Mouse (Mus musculus): Measurements from ENCODE around the gene Cep78. TPM values are rescaled to one million over a fixed set of nuclear protein-coding genes. Genes with fewer than 3 reads are reported as not detected.
A peak's percentile ranks its signal among the peaks of the same experiment; 100 is the strongest.

Gene Cep78
- polyA plus RNA-seq, 1 experiment from 2014 or later: 33.0 TPM

DNA sequence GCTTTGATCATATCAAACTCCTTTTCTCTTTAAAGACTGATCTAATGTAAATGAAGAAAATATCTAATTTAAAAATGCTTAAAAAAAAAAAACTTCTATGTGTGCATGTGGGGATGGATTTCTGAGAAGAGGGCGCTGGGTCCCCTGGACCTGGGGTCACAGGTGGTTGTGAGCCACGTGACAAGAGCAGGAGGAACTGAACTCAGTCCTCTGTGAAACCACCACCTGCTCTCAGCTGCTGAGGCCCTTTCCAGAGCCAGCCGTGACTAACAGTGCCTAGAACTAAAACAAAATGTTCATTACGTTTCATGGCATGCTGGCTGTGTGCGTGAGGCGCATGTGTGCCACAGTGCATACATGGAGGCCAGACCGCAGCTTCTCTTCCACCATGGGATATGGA, 20.3 kb downstream of the Cep78 start:
- 92% methylated on average over 7 of the region's 7 CpGs for WGBS
- no peak overlapping the region for H3K27ac ChIP-seq
- no peak for ATAC-seq (ENCODE audit: insufficient number of reproducible peaks, insufficient read depth, low FRiP score, low TSS enrichment, low read depth)

DNA sequence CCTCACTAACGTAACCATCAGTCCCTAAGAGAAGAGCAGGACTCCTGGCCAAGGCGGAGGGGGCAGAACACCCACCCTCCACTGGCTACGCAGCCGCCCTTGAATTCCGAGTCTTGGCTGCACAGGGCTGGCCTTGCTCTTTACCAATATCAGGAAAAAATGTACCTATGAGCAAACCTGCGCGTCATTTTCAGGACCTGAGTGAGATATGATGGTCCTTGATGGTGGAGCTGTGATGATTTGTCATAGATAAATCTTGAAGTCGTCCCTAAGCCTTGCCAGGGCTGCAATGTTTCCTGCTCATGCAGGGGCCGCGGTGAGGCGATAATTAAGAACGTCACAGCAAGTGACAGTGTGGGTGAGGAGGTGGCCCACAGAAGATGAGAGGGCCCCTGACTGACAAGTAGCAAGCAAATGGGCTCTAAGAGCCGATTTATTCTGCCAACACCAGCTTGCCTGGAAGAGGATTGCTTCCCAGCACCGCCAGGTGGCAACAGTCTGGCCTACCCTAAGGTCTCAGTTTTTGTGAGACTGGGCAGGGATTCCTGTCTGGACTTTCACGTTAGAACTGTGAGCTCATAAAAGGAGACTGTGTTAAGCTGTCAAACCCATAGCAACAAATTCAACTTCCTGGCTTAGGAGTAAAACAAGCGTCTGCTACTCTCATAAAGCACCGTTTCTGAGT, 21.6 kb downstream of the Cep78 start:
- H3K36me3 ChIP-seq: peaks cover 43% of the 10 kb centered on the region

More for the DNA sequence above, 20.3 kb downstream of the Cep78 start:
- Histone ChIP-seq H3K4me3 (no peak overlapping the region), H3K9me3 (no peaks in the 10 kb centered on the region), H3K36me3 (peaks cover 45% of the 10 kb centered on the region), H3K9ac (no peak overlapping the region), H3K27me3 (no peaks in the 10 kb centered on the region), H3K4me2 (no peak overlapping the region), H3K4me1 (no peaks in the 10 kb centered on the region)

DNA sequence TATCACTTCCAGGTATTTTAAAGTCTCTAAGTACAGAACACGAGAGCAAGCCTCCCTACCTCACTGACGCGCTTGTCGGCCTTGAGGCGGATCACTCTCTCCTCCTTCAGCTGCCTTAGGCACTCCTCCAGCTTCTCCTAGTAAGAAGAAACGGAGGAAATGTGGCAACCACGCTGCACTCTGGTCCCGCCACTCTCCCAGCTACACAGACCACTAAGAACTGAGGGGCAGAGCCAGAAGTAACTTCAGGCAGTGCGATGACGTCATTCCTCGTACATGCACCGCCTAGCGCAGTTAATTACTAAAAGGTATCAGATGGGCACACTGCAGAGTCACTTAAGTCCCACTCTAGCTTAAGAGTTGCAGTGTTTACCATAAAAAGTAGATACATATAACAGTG, 22.5 kb downstream of the Cep78 start:
- 65% methylated on average over 13 of the region's 13 CpGs for WGBS
- Histone ChIP-seq H3K27me3 (no peaks in the 10 kb centered on the region), H3K36me3 (peaks cover 43% of the 10 kb centered on the region), H3K27ac (no peak overlapping the region), H3K4me3 (no peak overlapping the region), H3K9me3 (no peaks in the 10 kb centered on the region), H3K4me2 (no peak overlapping the region), H3K4me1 (no peaks in the 10 kb centered on the region), H3K9ac (no peak overlapping the region)
- no peak for ATAC-seq (ENCODE audit: insufficient number of reproducible peaks, insufficient read depth, low FRiP score, low TSS enrichment, low read depth)

More for the DNA sequence above, 21.6 kb downstream of the Cep78 start:
- ATAC-seq (ENCODE audit: insufficient number of reproducible peaks, insufficient read depth, low FRiP score, low TSS enrichment, low read depth): no peak
- H3K9ac ChIP-seq: no peak overlapping the region
- H3K4me3 ChIP-seq: no peak overlapping the region
- H3K27ac ChIP-seq: no peak overlapping the region
- 92% methylated on average over 17 of the region's 17 CpGs for WGBS
- H3K4me2 ChIP-seq: no peak overlapping the region
- H3K4me1 ChIP-seq: no peaks in the 10 kb centered on the region
- H3K9me3 ChIP-seq: no peaks in the 10 kb centered on the region
- no peaks in the 10 kb centered on the region for H3K27me3 ChIP-seq

DNA sequence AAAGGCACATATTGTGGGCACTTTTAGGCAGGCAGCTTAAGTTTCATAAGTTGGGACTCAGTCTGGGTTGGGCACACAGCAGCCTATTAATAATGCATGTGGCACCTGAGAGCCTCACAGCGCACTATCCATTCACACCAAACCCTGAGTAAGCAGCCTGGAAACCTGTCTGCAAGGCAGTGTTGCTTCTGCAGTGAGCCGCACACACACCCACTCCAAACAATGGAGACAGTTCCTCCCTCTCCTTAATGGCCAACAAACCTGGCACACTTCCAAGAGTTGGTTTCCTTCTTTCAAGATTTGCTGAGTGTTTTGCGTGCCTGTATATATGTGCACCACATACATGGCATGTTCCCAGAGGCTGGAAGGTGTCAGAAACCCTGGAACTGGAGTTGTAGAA, 34.6 kb downstream of the Cep78 start:
- ATAC-seq (ENCODE audit: insufficient number of reproducible peaks, insufficient read depth, low FRiP score, low TSS enrichment, low read depth): no peak
- Histone ChIP-seq H3K9me3 (no peaks in the 10 kb centered on the region), H3K36me3 (peaks cover 8% of the 10 kb centered on the region), H3K4me3 (no peak overlapping the region), H3K4me1 (0 out of 2 replicates have a peak, but pooled peaks cover 6% of the 10 kb centered on the region), H3K9ac (no peak overlapping the region), H3K27me3 (no peaks in the 10 kb centered on the region), H3K27ac (no peak overlapping the region), H3K4me2 (no peak overlapping the region)
- WGBS: 75% methylated on average over 3 of the region's 3 CpGs

GRCm38 (mm10) chr19:15948867-15949266, 35.9 kb downstream of the Cep78 start:
- WGBS: 78% methylated on average over 1 of the region's 1 CpGs
- no peak overlapping the region for H3K4me2 ChIP-seq
- ATAC-seq (ENCODE audit: insufficient number of reproducible peaks, insufficient read depth, low FRiP score, low TSS enrichment, low read depth): no peak
- H3K36me3 ChIP-seq: no peaks in the 10 kb centered on the region
- no peak overlapping the region for H3K9ac ChIP-seq
- no peak overlapping the region for H3K4me3 ChIP-seq
- no peaks in the 10 kb centered on the region for H3K9me3 ChIP-seq
- H3K27ac ChIP-seq: no peak overlapping the region
- no peaks in the 10 kb centered on the region for H3K27me3 ChIP-seq
- 0 out of 2 replicates have a peak, but pooled peaks cover 6% of the 10 kb centered on the region for H3K4me1 ChIP-seq

DNA sequence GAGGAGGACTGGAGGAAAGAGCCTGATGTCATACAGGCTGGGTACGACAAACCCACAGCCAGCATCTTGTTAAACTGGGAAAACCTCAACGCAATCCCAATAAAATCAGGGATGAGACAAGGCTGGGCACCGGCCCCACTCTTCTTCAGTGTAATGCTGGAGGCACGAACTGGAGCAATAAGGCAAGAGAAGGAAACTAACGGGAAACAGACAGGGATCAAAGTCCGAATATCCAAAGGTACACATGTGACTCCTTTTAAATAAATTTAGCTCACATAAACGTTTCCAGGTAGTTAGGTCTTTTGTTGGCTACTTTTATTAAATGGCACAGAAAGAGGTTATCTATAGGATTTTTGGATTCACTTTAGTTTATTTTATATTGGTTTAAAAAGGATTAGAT, 36.4 kb downstream of the Cep78 start:
- no peaks in the 10 kb centered on the region for H3K27me3 ChIP-seq
- H3K27ac ChIP-seq: no peak overlapping the region
- no peaks in the 10 kb centered on the region for H3K9me3 ChIP-seq
- H3K4me1 ChIP-seq: 0 out of 2 replicates have a peak, but pooled peaks cover 6% of the 10 kb centered on the region
- no peak overlapping the region for H3K4me3 ChIP-seq
- WGBS: 52% methylated on average over 7 of the region's 7 CpGs
- ATAC-seq (ENCODE audit: insufficient number of reproducible peaks, insufficient read depth, low FRiP score, low TSS enrichment, low read depth): no peak
- H3K4me2 ChIP-seq: no peak overlapping the region
- no peaks in the 10 kb centered on the region for H3K36me3 ChIP-seq
- no peak overlapping the region for H3K9ac ChIP-seq

GRCm38 (mm10) chr19:15947237-15947636, 37.6 kb downstream of the Cep78 start, which contains the start of gene Psat1:
TSS of gene Psat1 (minus strand) at chr19:15947337.
- no peak within 1 kb of the TSS for H3K27ac ChIP-seq
- WGBS: 77% methylated on average over 7 of the region's 7 CpGs
- no peak for ATAC-seq (ENCODE audit: insufficient number of reproducible peaks, insufficient read depth, low FRiP score, low TSS enrichment, low read depth)

GRCm38 (mm10) chr19:15946663-15947062, 38.1 kb downstream of the Cep78 start:
- no peak for ATAC-seq (ENCODE audit: insufficient number of reproducible peaks, insufficient read depth, low FRiP score, low TSS enrichment, low read depth)
- no peaks in the 10 kb centered on the region for H3K36me3 ChIP-seq
- H3K9me3 ChIP-seq: no peaks in the 10 kb centered on the region
- no peak overlapping the region for H3K4me2 ChIP-seq
- no peak overlapping the region for H3K27ac ChIP-seq
- no peak overlapping the region for H3K4me3 ChIP-seq
- 62% methylated on average over 10 of the region's 10 CpGs for WGBS
- H3K27me3 ChIP-seq: no peaks in the 10 kb centered on the region
- no peak overlapping the region for H3K9ac ChIP-seq
- 0 out of 2 replicates have a peak, but pooled peaks cover 4% of the 10 kb centered on the region for H3K4me1 ChIP-seq

More at GRCm38 (mm10) chr19:15947237-15947636, 37.6 kb downstream of the Cep78 start, which contains the start of gene Psat1:
- Histone ChIP-seq H3K4me2 (no peak within 1 kb of the TSS), H3K4me3 (no peak within 1 kb of the TSS), H3K4me1 (0 out of 2 replicates have a peak, but pooled peaks cover 6% of the 10 kb centered on the region), H3K27me3 (no peaks in the 10 kb centered on the region), H3K9ac (no peak within 1 kb of the TSS), H3K36me3 (no peaks in the 10 kb centered on the region), H3K9me3 (no peaks in the 10 kb centered on the region)

- Histone ChIP-seq H3K4me2 (no peak overlapping the region), H3K9me3 (no peaks in the 10 kb centered on the region), H3K9ac (no peak overlapping the region), H3K36me3 (no peaks in the 10 kb centered on the region), H3K27ac (no peak overlapping the region), H3K4me1 (no peaks in the 10 kb centered on the region), H3K27me3 (no peaks in the 10 kb centered on the region), H3K4me3 (no peak overlapping the region)
- ATAC-seq (ENCODE audit: insufficient number of reproducible peaks, insufficient read depth, low FRiP score, low TSS enrichment, low read depth): no peak
- WGBS: 72% methylated on average over 7 of the region's 7 CpGs
Observed at GRCm38 (mm10) chr19:15943117-15943423, 41.7 kb downstream of the Cep78 start.

- no peaks in the 10 kb centered on the region for H3K27me3 ChIP-seq
- no peak overlapping the region for H3K9ac ChIP-seq
- 57% methylated on average over 11 of the region's 11 CpGs for WGBS
- H3K36me3 ChIP-seq: no peaks in the 10 kb centered on the region
- no peak overlapping the region for H3K27ac ChIP-seq
- no peak for ATAC-seq (ENCODE audit: insufficient number of reproducible peaks, insufficient read depth, low FRiP score, low TSS enrichment, low read depth)
- no peak overlapping the region for H3K4me2 ChIP-seq
- H3K4me1 ChIP-seq: no peaks in the 10 kb centered on the region
- H3K9me3 ChIP-seq: no peaks in the 10 kb centered on the region
- H3K4me3 ChIP-seq: no peak overlapping the region
Observed at GRCm38 (mm10) chr19:15942421-15943116, 42.2 kb downstream of the Cep78 start.

- no peak overlapping the region for H3K4me3 ChIP-seq
- no peak overlapping the region for H3K9ac ChIP-seq
- no peaks in the 10 kb centered on the region for H3K36me3 ChIP-seq
- no peaks in the 10 kb centered on the region for H3K9me3 ChIP-seq
- no peaks in the 10 kb centered on the region for H3K4me1 ChIP-seq
- ATAC-seq (ENCODE audit: insufficient number of reproducible peaks, insufficient read depth, low FRiP score, low TSS enrichment, low read depth): no peak
- no peak overlapping the region for H3K27ac ChIP-seq
- H3K4me2 ChIP-seq: no peak overlapping the region
- 74% methylated on average over 8 of the region's 8 CpGs for WGBS
- H3K27me3 ChIP-seq: no peaks in the 10 kb centered on the region
Observed at GRCm38 (mm10) chr19:15941399-15941798, 43.4 kb downstream of the Cep78 start.

DNA sequence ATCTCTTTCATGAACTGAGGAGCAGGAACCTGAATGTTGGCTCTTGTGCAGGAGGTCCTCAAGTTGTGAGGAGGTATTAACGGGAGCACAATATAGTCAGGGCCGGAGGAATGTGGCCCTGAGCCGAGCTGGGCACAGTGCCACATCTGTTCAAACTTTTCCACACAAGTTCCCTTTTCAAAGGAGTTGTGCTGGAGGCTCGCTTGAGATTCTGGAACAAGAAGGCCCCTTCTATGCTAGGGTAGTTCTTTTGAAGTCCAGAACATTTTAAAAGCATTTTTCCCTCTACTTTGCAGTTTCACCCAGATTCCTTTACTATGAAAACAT, 59.1 kb downstream of the Cep78 start:
- peak; percentile 70 for ATAC-seq (ENCODE audit: insufficient number of reproducible peaks, insufficient read depth, low FRiP score, low TSS enrichment, low read depth)
- no peaks in the 10 kb centered on the region for H3K27me3 ChIP-seq

More for the DNA sequence above, 59.1 kb downstream of the Cep78 start:
- Histone ChIP-seq H3K27ac (peak overlapping the region; percentile 90), H3K4me3 (peak overlapping the region; percentile 61), H3K9me3 (no peaks in the 10 kb centered on the region), H3K4me1 (peaks cover 25% of the 10 kb centered on the region), H3K4me2 (peak overlapping the region; percentile 79), H3K36me3 (no peaks in the 10 kb centered on the region), H3K9ac (peak overlapping the region; percentile 59; the same call in 1 of the 2 replicates)
- 3% methylated on average over 4 of the region's 4 CpGs for WGBS

All from embryonic facial prominence, embryonic 13.5 days (tissue).